Mouse (Mus musculus): Measurements from ENCODE around the gene Olfr102. TPM values are rescaled to one million over a fixed set of nuclear protein-coding genes. Genes with fewer than 3 reads are reported as not detected.

The Olfr102 gene
- not detected in 2 replicates for polyA plus RNA-seq (2012; rRNA removed; ENCODE audit: low replicate concordance)

DNA sequence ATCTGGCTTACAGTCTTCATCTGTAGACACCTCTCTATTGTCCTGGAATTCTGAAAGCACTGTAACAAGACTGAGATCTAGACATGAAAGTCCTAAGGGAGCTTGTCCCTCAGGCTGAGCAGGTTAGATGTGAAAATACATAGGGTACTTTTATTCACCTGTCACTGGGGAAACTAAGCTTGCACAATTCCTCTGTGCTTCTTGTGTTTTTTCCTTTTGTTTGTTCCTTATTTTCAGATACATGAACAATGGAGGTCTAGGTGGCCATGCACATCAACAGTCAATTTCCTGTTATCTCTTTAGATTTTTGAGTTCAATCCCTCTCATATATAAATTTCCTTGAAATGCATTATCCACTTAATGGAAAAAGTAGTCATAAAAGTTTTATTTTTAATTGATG is at the start of gene Olfr102:
TSS of gene Olfr102 (minus strand) at position 101 of the 400 bp plus-strand sequence.

GRCm38 (mm10) chr17:37359282-37359681 is 42.4 kb upstream of the Olfr102 start, which contains the start of gene Olfr104-ps:
Gene Olfr104-ps (plus strand): TSS chr17:37359582.

DNA sequence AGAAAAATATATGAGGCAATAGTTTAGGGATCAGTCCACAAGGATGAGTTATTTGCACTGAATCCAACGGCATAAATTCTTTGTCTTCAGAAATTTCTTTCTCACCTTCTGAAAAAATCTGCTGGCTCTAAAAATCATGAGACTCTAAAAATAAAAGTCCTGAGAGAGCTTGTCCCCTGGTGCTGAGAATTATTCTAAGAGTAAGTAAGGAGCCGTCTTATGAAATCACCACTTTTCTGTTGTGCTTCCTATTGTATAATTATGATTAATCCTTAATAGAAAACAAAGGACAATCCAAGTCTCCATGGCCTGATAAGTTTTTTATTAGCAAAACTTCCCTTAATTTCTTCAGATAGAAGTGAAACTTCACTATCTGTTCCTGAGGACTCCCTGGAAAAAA is 22.7 kb upstream of the Olfr102 start, which contains the start of gene Olfr103:
TSS of gene Olfr103 (minus strand) at position 101 of the 400 bp plus-strand sequence.

DNA sequence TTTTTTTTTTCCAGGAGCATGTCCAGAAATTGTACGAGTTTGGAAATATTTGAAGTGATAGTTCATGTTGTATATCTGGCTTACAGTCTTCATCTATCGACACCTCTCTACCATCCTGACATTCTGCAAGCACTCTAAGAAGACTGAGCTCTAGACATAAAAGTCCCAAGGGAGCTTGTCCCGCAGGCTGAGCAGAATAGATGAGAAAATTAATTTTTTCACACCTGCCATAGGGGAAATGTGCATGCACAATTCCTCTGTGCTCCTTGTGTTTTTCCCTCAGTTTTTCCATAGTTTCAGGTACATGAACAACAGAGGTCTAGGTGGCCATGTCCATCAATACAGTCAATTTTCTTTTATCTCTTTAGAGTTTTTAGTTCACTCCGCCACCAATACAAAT is 12.6 kb downstream of the Olfr102 start, which contains the start of gene Olfr101:
TSS of gene Olfr101 (minus strand) at position 101 of the 400 bp plus-strand sequence.

DNA sequence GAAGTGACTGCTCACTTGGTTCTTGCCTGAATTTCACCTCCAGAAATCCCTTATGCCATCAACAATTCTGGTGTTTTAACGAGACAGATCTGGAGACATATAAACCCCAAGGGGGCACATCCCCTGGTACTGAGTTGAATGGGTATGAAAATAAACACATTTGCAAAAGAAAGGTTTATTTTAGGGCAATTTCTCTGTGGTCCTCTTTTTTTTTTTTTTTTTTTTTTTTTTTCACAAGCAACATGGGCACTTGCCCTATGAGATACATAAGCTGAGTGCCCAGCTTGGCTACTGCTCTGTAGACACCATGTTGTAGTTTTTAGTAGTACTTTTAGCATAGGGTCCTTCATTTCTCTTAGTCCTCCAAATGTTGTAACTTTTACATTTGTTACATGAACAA is 33.5 kb downstream of the Olfr102 start, which contains the start of gene Olfr99:
TSS of gene Olfr99 (minus strand) at position 101 of the 400 bp plus-strand sequence.

GRCm38 (mm10) chr17:37270058-37270701 is 46.7 kb downstream of the Olfr102 start, which contains the start of gene H2-M3:
Gene H2-M3 (plus strand): TSS chr17:37270220.

DNA sequence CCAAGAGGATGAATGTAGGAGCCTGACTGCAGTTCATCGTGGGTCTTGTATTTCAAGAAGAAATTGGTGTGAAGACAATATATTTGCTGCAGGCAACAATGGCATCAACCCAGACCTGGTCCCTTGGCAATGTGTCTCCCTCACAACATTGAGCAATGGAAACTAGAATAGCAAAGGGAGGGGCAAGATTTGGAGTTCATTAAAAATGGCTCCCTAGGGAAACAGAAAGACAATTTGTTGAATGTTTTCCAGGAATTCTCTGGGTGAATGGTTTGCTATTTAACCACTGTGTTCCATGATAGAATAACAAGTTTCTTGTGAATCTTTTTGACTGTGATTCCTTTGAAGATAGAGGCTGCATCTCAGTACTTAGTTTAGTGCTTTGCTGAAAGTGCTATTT is 53.2 kb downstream of the Olfr102 start, which contains the start of gene Olfr98:
TSS of gene Olfr98 (minus strand) at position 124 of the 400 bp plus-strand sequence.

Other genes with a start within 250 kb of the Olfr102 start
- not detected in 2 replicates for gene Olfr90, start 228.6 kb downstream of the Olfr102 start, polyA plus RNA-seq (2012; rRNA removed; ENCODE audit: low replicate concordance)
- gene Olfr91, start 218.8 kb downstream of the Olfr102 start, polyA plus RNA-seq (2012; rRNA removed; ENCODE audit: low replicate concordance): not detected in 2 replicates
- gene Olfr92, start 197.0 kb downstream of the Olfr102 start, polyA plus RNA-seq (2012; rRNA removed; ENCODE audit: low replicate concordance): not detected in 2 replicates
- gene Olfr93, start 155.6 kb downstream of the Olfr102 start, polyA plus RNA-seq (2012; rRNA removed; ENCODE audit: low replicate concordance): not detected in 2 replicates
- 4.3 and 5.8 TPM in 2 replicates for gene Ubd, start 123.2 kb downstream of the Olfr102 start, polyA plus RNA-seq (2012; rRNA removed; ENCODE audit: low replicate concordance)
- gene Olfr94, start 116.1 kb downstream of the Olfr102 start, polyA plus RNA-seq (2012; rRNA removed; ENCODE audit: low replicate concordance): not detected in 2 replicates
- gene Olfr95, start 103.9 kb downstream of the Olfr102 start, polyA plus RNA-seq (2012; rRNA removed; ENCODE audit: low replicate concordance): not detected in 2 replicates
- gene Olfr96, start 96.9 kb downstream of the Olfr102 start, polyA plus RNA-seq (2012; rRNA removed; ENCODE audit: low replicate concordance): not detected in 2 replicates
- not detected in 2 replicates for gene Olfr97, start 79.7 kb downstream of the Olfr102 start, polyA plus RNA-seq (2012; rRNA removed; ENCODE audit: low replicate concordance)
- not detected in 2 replicates for gene Olfr98, start 53.3 kb downstream of the Olfr102 start, polyA plus RNA-seq (2012; rRNA removed; ENCODE audit: low replicate concordance)
- 16.8 and 24.2 TPM in 2 replicates for gene H2-M3, start 46.8 kb downstream of the Olfr102 start, polyA plus RNA-seq (2012; rRNA removed; ENCODE audit: low replicate concordance)
- not detected in 2 replicates for gene Olfr99, start 33.6 kb downstream of the Olfr102 start, polyA plus RNA-seq (2012; rRNA removed; ENCODE audit: low replicate concordance)
- gene Olfr101, start 12.7 kb downstream of the Olfr102 start, polyA plus RNA-seq (2012; rRNA removed; ENCODE audit: low replicate concordance): not detected in 2 replicates
- not detected in 2 replicates for gene Olfr103, start 22.6 kb upstream of the Olfr102 start, polyA plus RNA-seq (2012; rRNA removed; ENCODE audit: low replicate concordance)
- not detected in 2 replicates for gene Olfr104-ps, start 42.5 kb upstream of the Olfr102 start, polyA plus RNA-seq (2012; rRNA removed; ENCODE audit: low replicate concordance)
- gene Olfr105-ps, start 62.0 kb upstream of the Olfr102 start, polyA plus RNA-seq (2012; rRNA removed; ENCODE audit: low replicate concordance): not detected in 2 replicates
- gene Olfr106-ps, start 73.3 kb upstream of the Olfr102 start, polyA plus RNA-seq (2012; rRNA removed; ENCODE audit: low replicate concordance): not detected in 2 replicates
- not detected in 2 replicates for gene Olfr107, start 82.2 kb upstream of the Olfr102 start, polyA plus RNA-seq (2012; rRNA removed; ENCODE audit: low replicate concordance)
- gene Olfr108, start 128.4 kb upstream of the Olfr102 start, polyA plus RNA-seq (2012; rRNA removed; ENCODE audit: low replicate concordance): not detected in 2 replicates
- gene Olfr109, start 141.9 kb upstream of the Olfr102 start, polyA plus RNA-seq (2012; rRNA removed; ENCODE audit: low replicate concordance): not detected in 2 replicates
- gene H2-M2, start 166.5 kb upstream of the Olfr102 start, polyA plus RNA-seq (2012; rRNA removed; ENCODE audit: low replicate concordance): 13.9 and 17.2 TPM in 2 replicates
- 0.19 and 0.23 TPM in 2 replicates for gene Olfr110, start 175.4 kb upstream of the Olfr102 start, polyA plus RNA-seq (2012; rRNA removed; ENCODE audit: low replicate concordance)
- 0.22 and 0.52 TPM in 2 replicates for gene Olfr111, start 191.0 kb upstream of the Olfr102 start, polyA plus RNA-seq (2012; rRNA removed; ENCODE audit: low replicate concordance)

Data from mammary gland, adult 2 months (tissue).